Mouse (Mus musculus) liver, adult 2 months (tissue): ENCODE results near the gene Apbb2. TPM values are rescaled to one million over a fixed set of nuclear protein-coding genes. Genes with fewer than 3 reads are reported as not detected.
A peak's percentile ranks its signal among the peaks of the same experiment; 100 is the strongest.

Source experiments
- DNase-seq: peaks from one replicate; pipeline ENCODE4 v3.0.0-alpha.2; 2011; ENCODE audit warnings: low read depth, low spot score; ENCODE audit errors: extremely low read depth
- H3K27ac ChIP-seq: fragments of 200-500 bp; replicated peaks from 2 replicates; pipeline ENCODE4 v1.5.1; 2012; ENCODE audit warnings: low read depth, mild to moderate bottlenecking, control low read depth, inconsistent platforms, low read length; ENCODE audit not compliant: insufficient read depth
- H3K27me3 ChIP-seq: fragments of 200-500 bp; 2 replicates; pipeline ENCODE4 v1.6.1; 2012; ENCODE audit warnings: mild to moderate bottlenecking, moderate library complexity, low read length, inconsistent platforms; ENCODE audit not compliant: control insufficient read depth, insufficient read depth
- H3K36me3 ChIP-seq: fragments of 200-500 bp; 2 replicates; pipeline ENCODE4 v1.6.1; 2012; ENCODE audit warnings: low read length, inconsistent platforms; ENCODE audit not compliant: control insufficient read depth, insufficient read depth
- H3K4me1 ChIP-seq: fragments of 200-500 bp; 2 replicates; pipeline ENCODE4 v1.6.1; 2011; ENCODE audit warnings: low read length; ENCODE audit not compliant: control insufficient read depth, insufficient read depth
- H3K4me3 ChIP-seq: fragments of 200-500 bp; 2 replicates; pipeline ENCODE4 v1.5.1; 2011; ENCODE audit warnings: low read depth, mild to moderate bottlenecking, control low read depth, low read length, moderate library complexity; ENCODE audit not compliant: insufficient read depth
- H3K79me2 ChIP-seq: fragments of 200-500 bp; 2 replicates; pipeline ENCODE4 v1.6.1; 2012; ENCODE audit warnings: inconsistent platforms, mild to moderate bottlenecking, low read length, moderate library complexity; ENCODE audit not compliant: control insufficient read depth, insufficient read depth
- H3K9ac ChIP-seq: fragments of 200-500 bp; 2 replicates; pipeline ENCODE4 v1.6.1; 2012; ENCODE audit warnings: low read depth, mild to moderate bottlenecking, control low read depth, inconsistent platforms, low read length
- CTCF ChIP-seq: fragments of 200-500 bp; IDR thresholded peaks from 2 replicates; pipeline ENCODE4 v1.5.1; 2011; ENCODE audit warnings: low read depth, low read length, control low read depth
- POLR2A ChIP-seq: fragments of 200-500 bp; IDR thresholded peaks from 2 replicates; pipeline ENCODE4 v1.6.1; 2011; ENCODE audit warnings: low read length, control low read depth; ENCODE audit not compliant: insufficient read depth; ENCODE audit errors: extremely low read depth
- WGBS: fragments of 180-500 bp; shearing (Covaris S2); methylation state at CpG from one replicate; pipeline ENCODE4 v1.1.7; 2018; 5-methylcytosine and 5-hydroxymethylcytosine counted together
- polyA plus RNA-seq: library from polyadenylated mRNA; depleted of rRNA; stranded (reverse); fragments of >200 nt; gene quantifications from 2 replicates; pipeline ENCODE4 v1.2.3, GENCODE M21; 2012
- total RNA-seq: library from RNA; depleted of rRNA; stranded (reverse); fragments of >200 nt; gene quantifications from 2 replicates; pipeline ENCODE4 v1.2.3, GENCODE M21; 2014

The Apbb2 gene
- total and polyA plus RNA-seq, 2 experiments: 1.4 to 5.3 TPM

- Histone ChIP-seq H3K9ac (no peak overlapping the region), H3K36me3 (no peaks in the 10 kb centered on the region), H3K4me1 (peaks cover 2% of the 10 kb centered on the region), H3K27me3 (no peaks in the 10 kb centered on the region), H3K79me2 (peaks cover 3% of the 10 kb centered on the region; the same call in 1 of the 2 replicates), H3K4me3 (no peak overlapping the region), H3K27ac (no peak overlapping the region)
- no peak for DNase-seq
- TF ChIP-seq POLR2A (no peak), CTCF (no peak)
- WGBS: 95% methylated on average over 4 of the region's 4 CpGs
Measured at GRCm38 (mm10) chr5:66540246-66540645, 78.3 kb downstream of the Apbb2 start.

GRCm38 (mm10) chr5:66537811-66538210 is 80.8 kb downstream of the Apbb2 start:
- Histone ChIP-seq H3K27me3 (no peaks in the 10 kb centered on the region), H3K4me3 (no peak overlapping the region), H3K36me3 (no peaks in the 10 kb centered on the region), H3K9ac (no peak overlapping the region), H3K4me1 (peaks cover 2% of the 10 kb centered on the region), H3K27ac (no peak overlapping the region), H3K79me2 (peaks cover 9% of the 10 kb centered on the region; the same call in 1 of the 2 replicates)
- no peak for TF ChIP-seq CTCF
- TF ChIP-seq POLR2A: no peak
- WGBS: 87% methylated on average over 7 of the region's 7 CpGs
- DNase-seq: no peak

GRCm38 (mm10) chr5:66536696-66537358 is 81.8 kb downstream of the Apbb2 start:
- H3K27ac ChIP-seq: no peak overlapping the region
- DNase-seq: no peak

GRCm38 (mm10) chr5:66535566-66536236 is 82.9 kb downstream of the Apbb2 start:
- no peaks in the 10 kb centered on the region for H3K27me3 ChIP-seq
- H3K4me3 ChIP-seq: no peak overlapping the region
- peaks cover 11% of the 10 kb centered on the region; the same call in 1 of the 2 replicates for H3K79me2 ChIP-seq
- H3K27ac ChIP-seq: no peak overlapping the region
- no peak overlapping the region for H3K9ac ChIP-seq
- 34% methylated on average over 9 of the region's 9 CpGs for WGBS
- H3K4me1 ChIP-seq: no peaks in the 10 kb centered on the region; the same call in 1 of the 2 replicates
- no peaks in the 10 kb centered on the region for H3K36me3 ChIP-seq
- DNase-seq: peak; percentile 37
- TF ChIP-seq POLR2A (no peak), CTCF (no peak)

More at GRCm38 (mm10) chr5:66536696-66537358, 81.8 kb downstream of the Apbb2 start:
- Histone ChIP-seq H3K4me1 (peaks cover 2% of the 10 kb centered on the region), H3K9ac (no peak overlapping the region), H3K79me2 (peaks cover 11% of the 10 kb centered on the region; the same call in 1 of the 2 replicates), H3K4me3 (no peak overlapping the region), H3K27me3 (no peaks in the 10 kb centered on the region), H3K36me3 (no peaks in the 10 kb centered on the region)
- no peak for TF ChIP-seq CTCF
- no peak for TF ChIP-seq POLR2A
- WGBS: 79% methylated on average over 8 of the region's 8 CpGs

- H3K4me3 ChIP-seq: no peak overlapping the region
- DNase-seq: no peak
- peaks cover 11% of the 10 kb centered on the region; the same call in 1 of the 2 replicates for H3K79me2 ChIP-seq
- no peaks in the 10 kb centered on the region for H3K36me3 ChIP-seq
- TF ChIP-seq CTCF: no peak
- no peak overlapping the region for H3K9ac ChIP-seq
- WGBS: 95% methylated on average over 14 of the region's 14 CpGs
- no peaks in the 10 kb centered on the region for H3K27me3 ChIP-seq
- no peaks in the 10 kb centered on the region; the same call in 1 of the 2 replicates for H3K4me1 ChIP-seq
- H3K27ac ChIP-seq: no peak overlapping the region
Measured at GRCm38 (mm10) chr5:66533711-66534425, 84.7 kb downstream of the Apbb2 start.
